Mouse (Mus musculus): ENCODE data around the gene Per2. TPM values are rescaled to one million over a fixed set of nuclear protein-coding genes. Genes with fewer than 3 reads are reported as not detected.

Gene Per2
- total RNA-seq, 1 experiment: 0.58 TPM

DNA sequence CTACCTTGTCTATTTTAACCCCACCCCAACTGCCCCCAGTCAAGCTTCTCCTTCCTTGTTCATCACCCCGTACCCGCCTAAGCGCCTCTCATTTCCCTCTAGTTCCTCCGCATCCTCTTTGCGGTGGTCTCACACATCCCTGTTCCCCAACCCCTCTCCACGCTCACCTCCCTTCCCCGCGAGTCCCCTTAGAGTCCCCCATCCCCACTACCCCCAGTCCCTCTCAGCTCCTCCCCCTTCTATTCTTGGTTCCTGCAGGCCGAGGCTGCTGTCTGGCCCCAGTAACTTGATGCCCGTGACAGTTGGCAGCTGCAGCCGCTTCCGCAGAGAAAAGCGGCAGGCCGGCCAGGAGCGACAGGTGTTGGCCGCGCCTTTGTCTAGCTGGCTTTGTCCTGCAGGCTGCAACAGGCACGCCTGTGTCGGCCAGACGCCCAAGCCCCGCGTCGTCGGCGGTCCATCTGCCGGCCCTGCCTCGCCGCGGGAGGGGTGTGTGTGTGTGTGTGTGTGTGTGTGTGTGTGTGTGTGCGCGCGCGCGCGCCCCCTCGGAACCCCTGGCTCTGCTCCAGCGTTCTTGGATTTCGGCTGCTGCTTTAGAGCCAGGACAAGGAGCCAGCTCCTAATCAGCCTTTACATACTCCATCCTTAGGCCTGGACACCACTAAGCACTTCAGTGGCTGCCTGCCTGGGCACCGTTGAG is 45.1 kb downstream of the Per2 start, which contains the start of gene Hes6:
Hes6 (minus strand) TSS at position 141 of the 697 bp plus-strand sequence.
- H3K27ac ChIP-seq (ENCODE audit: insufficient read depth, low read depth, low read length, poor library complexity, severe bottlenecking): no peak within 1 kb of the TSS
- H3K4me1 ChIP-seq (ENCODE audit: control insufficient read depth in 2 of 2, insufficient read depth in 2 of 2, low read length in 2 of 2, poor library complexity in 1 of 2): peaks cover 1 to 9% of the 10 kb centered on the region in 2 experiments; a peak in 2 of 4 replicates
- H3K9ac ChIP-seq (ENCODE audit: insufficient read depth, low read depth, low read length, poor library complexity, severe bottlenecking): peak within 1 kb of the TSS; percentile 80
- TF ChIP-seq MAFK (IDR thresholded peaks at IDR 0.05; ENCODE audit: insufficient read depth, low read depth, low read length) (no peak), CHD2 (IDR thresholded peaks at IDR 0.05; ENCODE audit: low read depth, low read length) (no peak), ZNF384 (IDR thresholded peaks at IDR 0.05; ENCODE audit: low read depth, low read length) (no peak), ZC3H11A (IDR thresholded peaks at IDR 0.05; ENCODE audit: borderline replicate concordance, low read depth, low read length) (no peak), HCFC1 (IDR thresholded peaks at IDR 0.05; ENCODE audit: borderline replicate concordance, insufficient read depth, low read length) (no peak)
- H3K36me3 ChIP-seq (ENCODE audit: control insufficient read depth, insufficient read depth, low read length, poor library complexity, severe bottlenecking): peaks cover 3% of the 10 kb centered on the region; the same call in 1 of the 2 replicates
- in situ Hi-C loops (cut with MboI; ENCODE audit: low sequenced_read_pairs in 2 of 2, unreplicated experiment in 2 of 2): no loop called here
- peak within 1 kb of the TSS; percentile 78 to 87 for H3K4me3 ChIP-seq (ENCODE audit: insufficient read depth in 1 of 2, low read depth in 1 of 2, low read length in 2 of 2, poor library complexity in 1 of 2, severe bottlenecking in 1 of 2)
- no peak for DNase-seq (ENCODE audit: low read depth, low spot score)
- H3K9me3 ChIP-seq (ENCODE audit: control insufficient read depth, insufficient read depth, low read depth, low read length): no peaks in the 10 kb centered on the region

GRCm38 (mm10) chr1:91413536-91413897 is 45.6 kb downstream of the Per2 start:
- in situ Hi-C loops (cut with MboI; ENCODE audit: low sequenced_read_pairs in 2 of 2, unreplicated experiment in 2 of 2): no loop called here
- Histone ChIP-seq H3K4me3 (ENCODE audit: insufficient read depth in 1 of 2, low read depth in 1 of 2, low read length in 2 of 2, poor library complexity in 1 of 2, severe bottlenecking in 1 of 2) (peak overlapping the region; percentile 52 to 87), H3K9me3 (ENCODE audit: control insufficient read depth, insufficient read depth, low read depth, low read length) (no peaks in the 10 kb centered on the region), H3K9ac (ENCODE audit: insufficient read depth, low read depth, low read length, poor library complexity, severe bottlenecking) (peak overlapping the region; percentile 32; the same call in 1 of the 2 replicates), H3K4me1 (ENCODE audit: control insufficient read depth in 2 of 2, insufficient read depth in 2 of 2, low read length in 2 of 2, poor library complexity in 1 of 2) (peaks cover 1 to 9% of the 10 kb centered on the region in 2 experiments; a peak in 2 of 4 replicates), H3K27ac (ENCODE audit: insufficient read depth, low read depth, low read length, poor library complexity, severe bottlenecking) (no peak overlapping the region), H3K36me3 (ENCODE audit: control insufficient read depth, insufficient read depth, low read length, poor library complexity, severe bottlenecking) (peaks cover 3% of the 10 kb centered on the region; the same call in 1 of the 2 replicates)
- no peak for DNase-seq (ENCODE audit: low read depth, low spot score)
- no peak for TF ChIP-seq ZNF384 (IDR thresholded peaks at IDR 0.05; ENCODE audit: low read depth, low read length)
- TF ChIP-seq MAFK (IDR thresholded peaks at IDR 0.05; ENCODE audit: insufficient read depth, low read depth, low read length): no peak
- no peak for TF ChIP-seq CHD2 (IDR thresholded peaks at IDR 0.05; ENCODE audit: low read depth, low read length)
- no peak for TF ChIP-seq HCFC1 (IDR thresholded peaks at IDR 0.05; ENCODE audit: borderline replicate concordance, insufficient read depth, low read length)
- TF ChIP-seq ZC3H11A (IDR thresholded peaks at IDR 0.05; ENCODE audit: borderline replicate concordance, low read depth, low read length): no peak

GRCm38 (mm10) chr1:91413030-91413506 is 46.1 kb downstream of the Per2 start:
- Histone ChIP-seq H3K4me1 (ENCODE audit: control insufficient read depth in 2 of 2, insufficient read depth in 2 of 2, low read length in 2 of 2, poor library complexity in 1 of 2) (peaks cover 1 to 9% of the 10 kb centered on the region in 2 experiments; a peak in 2 of 4 replicates), H3K27ac (ENCODE audit: insufficient read depth, low read depth, low read length, poor library complexity, severe bottlenecking) (no peak overlapping the region), H3K4me3 (ENCODE audit: insufficient read depth in 1 of 2, low read depth in 1 of 2, low read length in 2 of 2, poor library complexity in 1 of 2, severe bottlenecking in 1 of 2) (peak overlapping the region; percentile 78 to 87), H3K9me3 (ENCODE audit: control insufficient read depth, insufficient read depth, low read depth, low read length) (no peaks in the 10 kb centered on the region), H3K36me3 (ENCODE audit: control insufficient read depth, insufficient read depth, low read length, poor library complexity, severe bottlenecking) (peaks cover 3% of the 10 kb centered on the region; the same call in 1 of the 2 replicates), H3K9ac (ENCODE audit: insufficient read depth, low read depth, low read length, poor library complexity, severe bottlenecking) (peak overlapping the region; percentile 80)
- 0 out of 2 replicates have a peak, but pooled peaks have one; percentile 19 for TF ChIP-seq HCFC1 (IDR thresholded peaks at IDR 0.05; ENCODE audit: borderline replicate concordance, insufficient read depth, low read length)
- TF ChIP-seq ZNF384 (IDR thresholded peaks at IDR 0.05; ENCODE audit: low read depth, low read length): no peak
- TF ChIP-seq ZC3H11A (IDR thresholded peaks at IDR 0.05; ENCODE audit: borderline replicate concordance, low read depth, low read length): 0 out of 2 replicates have a peak, but pooled peaks have one; percentile 7
- in situ Hi-C loops (cut with MboI; ENCODE audit: low sequenced_read_pairs in 2 of 2, unreplicated experiment in 2 of 2): no loop called here
- peak; percentile 89 for DNase-seq (ENCODE audit: low read depth, low spot score)

- TF ChIP-seq HCFC1 (IDR thresholded peaks at IDR 0.05; ENCODE audit: borderline replicate concordance, insufficient read depth, low read length) (no peak), ZC3H11A (IDR thresholded peaks at IDR 0.05; ENCODE audit: borderline replicate concordance, low read depth, low read length) (no peak), CHD2 (IDR thresholded peaks at IDR 0.05; ENCODE audit: low read depth, low read length) (no peak), ZNF384 (IDR thresholded peaks at IDR 0.05; ENCODE audit: low read depth, low read length) (no peak), MAFK (IDR thresholded peaks at IDR 0.05; ENCODE audit: insufficient read depth, low read depth, low read length) (no peak)
- H3K9ac ChIP-seq (ENCODE audit: insufficient read depth, low read depth, low read length, poor library complexity, severe bottlenecking): peak overlapping the region; percentile 80
- peaks cover 1 to 9% of the 10 kb centered on the region in 2 experiments; a peak in 2 of 4 replicates for H3K4me1 ChIP-seq (ENCODE audit: control insufficient read depth in 2 of 2, insufficient read depth in 2 of 2, low read length in 2 of 2, poor library complexity in 1 of 2)
- H3K4me3 ChIP-seq (ENCODE audit: insufficient read depth in 1 of 2, low read depth in 1 of 2, low read length in 2 of 2, poor library complexity in 1 of 2, severe bottlenecking in 1 of 2): peak overlapping the region; percentile 78 to 87
- no peaks in the 10 kb centered on the region for H3K9me3 ChIP-seq (ENCODE audit: control insufficient read depth, insufficient read depth, low read depth, low read length)
- DNase-seq (ENCODE audit: low read depth, low spot score): no peak
- peaks cover 3% of the 10 kb centered on the region; the same call in 1 of the 2 replicates for H3K36me3 ChIP-seq (ENCODE audit: control insufficient read depth, insufficient read depth, low read length, poor library complexity, severe bottlenecking)
- in situ Hi-C loops (cut with MboI; ENCODE audit: low sequenced_read_pairs in 2 of 2, unreplicated experiment in 2 of 2): no loop called here
- no peak overlapping the region for H3K27ac ChIP-seq (ENCODE audit: insufficient read depth, low read depth, low read length, poor library complexity, severe bottlenecking)
Measured at GRCm38 (mm10) chr1:91412286-91413029, 46.7 kb downstream of the Per2 start.
